Mouse (Mus musculus): ENCODE data around the gene Wdr70. TPM values are rescaled to one million over a fixed set of nuclear protein-coding genes. Genes with fewer than 3 reads are reported as not detected.

Gene Wdr70
- polyA plus RNA-seq, 1 experiment from 2014 or later: 74.5 TPM

DNA sequence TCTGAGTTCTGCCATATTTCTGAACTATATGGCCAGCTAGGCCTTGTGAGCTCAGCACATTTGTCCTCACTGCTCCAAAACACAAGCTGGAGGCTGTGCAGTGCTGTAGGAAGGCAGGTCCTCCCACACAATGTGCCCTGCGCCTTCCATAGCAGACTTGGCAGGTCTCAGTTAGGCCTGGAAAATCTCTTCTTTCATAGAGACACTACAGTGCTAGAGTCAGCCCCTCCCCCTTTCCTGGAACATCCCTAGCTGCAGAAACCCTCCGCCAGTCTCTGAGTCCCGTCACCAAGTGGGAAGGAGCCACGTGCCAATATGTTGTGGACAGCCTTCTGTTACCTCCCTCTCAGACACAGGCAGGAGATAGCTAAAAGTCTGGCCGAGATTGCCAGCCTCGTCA lies 273.5 kb downstream of the Wdr70 start:
- DNase-seq (ENCODE audit: low spot score): no peak

DNA sequence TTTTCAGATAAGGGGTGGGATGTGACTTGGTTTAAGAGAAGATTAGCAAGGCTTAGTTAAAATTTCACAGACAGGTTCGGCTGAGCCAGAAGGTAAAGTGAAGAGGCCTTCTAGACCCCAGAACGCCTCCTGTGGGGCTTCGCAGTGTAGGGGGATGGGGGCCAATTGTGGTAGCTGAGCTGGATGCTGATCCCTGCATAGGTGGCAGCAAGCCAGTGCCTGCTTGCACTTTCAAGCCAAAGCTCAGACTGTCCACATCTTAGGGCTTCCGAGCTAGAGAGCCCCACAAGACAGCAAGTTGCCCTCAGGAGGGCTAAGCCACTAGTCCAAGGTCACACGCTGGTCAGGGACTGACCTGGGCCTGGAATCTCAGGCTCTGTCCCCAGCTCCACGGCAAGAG lies 275.1 kb downstream of the Wdr70 start:
- Histone ChIP-seq H3K27me3 (ENCODE audit: control insufficient read depth, insufficient read depth, low read length) (peaks cover 24% of the 10 kb centered on the region), H3K9ac (ENCODE audit: low read length) (no peak overlapping the region), H3K4me3 (ENCODE audit: low read depth, low read length) (no peak overlapping the region), H3K4me2 (ENCODE audit: low read depth, severe bottlenecking) (no peak overlapping the region), H3K36me3 (ENCODE audit: control insufficient read depth, insufficient read depth, low read length) (no peaks in the 10 kb centered on the region), H3K4me1 (ENCODE audit: control insufficient read depth, insufficient read depth, low read length) (no peaks in the 10 kb centered on the region), H3K27ac (replicated peaks; ENCODE audit: low read depth, low read length) (no peak overlapping the region), H3K9me3 (ENCODE audit: control insufficient read depth, low read length) (no peaks in the 10 kb centered on the region)
- DNase-seq (ENCODE audit: low spot score): no peak
- WGBS: 65% methylated on average over 6 of the region's 6 CpGs
- no peak for ATAC-seq (ENCODE audit: insufficient number of reproducible peaks, low FRiP score, low TSS enrichment, low read depth)

More for the DNA sequence above, 273.5 kb downstream of the Wdr70 start:
- H3K4me3 ChIP-seq (ENCODE audit: low read depth, low read length): no peak overlapping the region
- H3K27me3 ChIP-seq (ENCODE audit: control insufficient read depth, insufficient read depth, low read length): peaks cover 13% of the 10 kb centered on the region
- no peak overlapping the region for H3K27ac ChIP-seq (replicated peaks; ENCODE audit: low read depth, low read length)
- H3K4me1 ChIP-seq (ENCODE audit: control insufficient read depth, insufficient read depth, low read length): no peaks in the 10 kb centered on the region
- no peaks in the 10 kb centered on the region for H3K9me3 ChIP-seq (ENCODE audit: control insufficient read depth, low read length)
- 49% methylated on average over 6 of the region's 6 CpGs for WGBS
- ATAC-seq (ENCODE audit: insufficient number of reproducible peaks, low FRiP score, low TSS enrichment, low read depth): no peak
- H3K9ac ChIP-seq (ENCODE audit: low read length): no peak overlapping the region
- H3K4me2 ChIP-seq (ENCODE audit: low read depth, severe bottlenecking): no peak overlapping the region
- no peaks in the 10 kb centered on the region for H3K36me3 ChIP-seq (ENCODE audit: control insufficient read depth, insufficient read depth, low read length)

Small RNA genes lying within 50 kb of the gene (microRNA-seq; reads per million reads assigned to microRNA genes)
- not detected for gene Gm27529

Other genes starting within 250 kb of the Wdr70 start
- 28.4 and 33.2 TPM in 2 replicates for gene Nup155, start 10.1 kb upstream of the Wdr70 start, polyA plus RNA-seq (2014; fragmentation: Nextera tagmentation; extraction: Ambion mirVana)
- 14.3 TPM in 2 replicates for gene Cplane1, start 69.9 kb upstream of the Wdr70 start, polyA plus RNA-seq (2014; fragmentation: Nextera tagmentation; extraction: Ambion mirVana)